Mouse (Mus musculus) lung, postnatal 0 days (tissue): Measurements from ENCODE around the gene Zfand2b.

ENCODE experiments used
- CTCF ChIP-seq: IDR thresholded peaks from 2 replicates; pipeline ENCODE4 v1.5.1; 2016; ENCODE audit warnings: antibody characterized with exemption, mild to moderate bottlenecking
- EP300 ChIP-seq: IDR thresholded peaks from 2 replicates; pipeline ENCODE4 v1.6.1; 2016; ENCODE audit warnings: antibody characterized with exemption, mild to moderate bottlenecking, control low read depth

- TF ChIP-seq CTCF (no peak), EP300 (no peak)
Measured at GRCm38 (mm10) chr1:75201236-75201635, 32.8 kb downstream of the Zfand2b start.
